Mouse (Mus musculus) hematopoietic stem cell, adult 5-6 weeks (primary cell): Measurements from ENCODE around the gene Trim26. TPM values are rescaled to one million over a fixed set of nuclear protein-coding genes. Genes with fewer than 3 reads are reported as not detected.

Experiments
- ATAC-seq, 2 experiments: fragments of 125-278 bp in 1 of 2; replicated peaks in 1 of 2; 2 replicates each; pipeline ENCODE4 v1.8.0; 2016 to 2017; ENCODE audit warnings: inconsistent platforms in 2 of 2, mild to moderate bottlenecking in 2 of 2, moderate number of reproducible peaks in 2 of 2, low read depth in 1 of 2, moderate TSS enrichment in 1 of 2; ENCODE audit not compliant: low FRiP score in 2 of 2, poor library complexity in 2 of 2, severe bottlenecking in 2 of 2, insufficient read depth in 1 of 2, low TSS enrichment in 1 of 2
- total RNA-seq: library from RNA; stranded (forward); fragments of 172-1452, 232-1000 nt; gene quantifications from 2 replicates; pipeline ENCODE4 v1.2.3, GENCODE M21; 2017

The Trim26 gene
- total RNA-seq, 1 experiment from 2014 or later = 22.2 TPM

DNA sequence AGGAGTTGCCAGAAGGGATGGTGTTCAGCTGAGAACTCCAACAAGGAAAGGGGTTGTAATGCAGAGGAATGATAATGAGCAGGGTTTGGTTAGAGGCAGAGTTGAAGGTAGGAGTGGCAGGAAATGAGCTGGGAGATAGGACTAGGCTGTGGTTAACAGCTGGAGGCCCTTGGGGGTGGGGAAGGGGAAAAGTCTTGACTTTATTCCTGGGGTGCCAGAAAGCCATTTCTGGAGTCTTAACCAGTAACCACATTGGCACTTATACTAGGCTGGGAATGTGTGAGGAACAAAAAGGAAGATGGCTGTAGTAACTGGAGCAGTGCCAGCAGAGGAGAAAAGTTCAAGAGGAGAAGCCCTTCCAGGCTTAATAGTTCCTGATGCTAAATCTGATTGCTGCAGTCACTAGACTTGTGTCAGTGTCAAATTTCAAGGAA is 7.4 kb downstream of the Trim26 start:
- peak in 1 of 2 experiments; percentile 52; a peak in 2 of 4 replicates for ATAC-seq

DNA sequence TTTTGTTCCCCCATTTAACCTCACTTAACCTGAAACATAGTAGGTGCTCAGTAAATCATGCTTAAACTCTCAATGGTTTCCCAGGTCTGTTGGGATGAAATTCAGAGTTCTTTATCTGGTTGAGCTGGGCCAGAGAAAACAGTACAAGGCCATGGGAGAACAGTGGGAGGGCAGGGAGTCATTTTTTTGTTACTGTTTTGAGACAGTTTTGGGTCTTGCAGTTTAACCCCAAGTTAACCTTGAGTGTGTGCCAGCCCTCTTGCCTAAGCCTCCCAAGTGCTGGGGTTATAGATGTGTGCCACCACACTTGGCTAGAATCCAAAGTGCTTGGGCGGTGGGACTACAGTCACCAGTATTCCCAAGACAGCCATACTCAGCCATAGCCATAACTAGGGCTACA is 7.8 kb downstream of the Trim26 start:
- ATAC-seq = no peak

DNA sequence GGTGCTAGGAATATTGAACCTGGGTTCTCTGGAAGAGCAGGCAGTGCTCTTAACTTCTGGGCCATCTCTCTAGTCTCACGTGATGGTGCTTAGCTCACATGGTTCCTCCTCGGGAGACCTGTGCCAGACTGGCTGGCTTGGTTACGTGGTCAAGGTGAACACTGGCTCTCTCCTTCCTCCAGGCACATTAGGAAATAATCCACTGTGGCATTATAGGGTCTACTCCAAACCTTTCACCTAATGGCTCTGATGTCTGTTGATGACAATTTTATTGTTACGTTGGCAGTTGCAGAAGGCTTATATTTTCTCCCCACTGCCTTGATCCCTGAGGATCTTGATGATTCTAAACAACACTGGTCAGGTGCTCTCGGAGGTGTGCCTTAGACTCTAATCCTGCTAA is 12.0 kb downstream of the Trim26 start:
- ATAC-seq = no peak

DNA sequence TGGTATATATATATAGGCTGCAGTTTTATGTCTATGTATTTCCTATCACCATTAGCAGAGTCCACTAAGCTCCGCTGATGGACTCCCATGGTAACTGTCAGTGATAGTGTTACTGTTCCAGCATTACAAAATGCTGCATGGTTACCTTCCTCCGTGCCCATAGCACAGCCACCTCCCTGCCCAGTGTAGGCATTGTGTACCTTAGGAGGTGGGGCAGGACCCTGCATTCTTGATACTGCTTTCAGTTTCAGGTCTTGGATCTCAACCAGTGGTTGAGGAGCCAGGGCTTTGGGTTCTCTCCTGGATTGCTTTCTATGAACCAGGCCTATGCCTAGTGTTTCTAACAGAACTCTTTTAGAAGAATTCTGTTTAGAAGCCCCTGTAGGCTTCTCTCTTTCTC is 13.1 kb downstream of the Trim26 start:
- ATAC-seq = no peak

DNA sequence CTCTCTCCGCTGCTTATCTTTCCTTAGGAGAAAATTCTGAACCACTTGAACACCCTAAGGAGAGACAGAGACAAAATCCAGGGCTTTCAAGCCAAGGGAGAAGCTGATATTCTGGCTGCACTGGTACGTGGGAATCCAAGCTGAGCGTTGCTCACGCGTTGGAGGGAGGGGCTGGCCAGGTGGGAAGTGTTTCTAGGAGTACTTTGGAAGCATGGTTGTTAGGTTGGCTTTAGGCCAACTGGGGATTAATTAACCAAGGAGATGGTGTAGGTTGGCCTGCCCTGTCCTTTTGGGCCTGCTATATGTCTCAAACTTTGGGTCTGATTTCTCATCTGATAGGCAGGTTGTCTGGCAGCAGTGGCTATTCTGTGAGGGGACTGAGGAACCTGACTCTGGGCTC is 14.3 kb downstream of the Trim26 start:
- no peak for ATAC-seq

DNA sequence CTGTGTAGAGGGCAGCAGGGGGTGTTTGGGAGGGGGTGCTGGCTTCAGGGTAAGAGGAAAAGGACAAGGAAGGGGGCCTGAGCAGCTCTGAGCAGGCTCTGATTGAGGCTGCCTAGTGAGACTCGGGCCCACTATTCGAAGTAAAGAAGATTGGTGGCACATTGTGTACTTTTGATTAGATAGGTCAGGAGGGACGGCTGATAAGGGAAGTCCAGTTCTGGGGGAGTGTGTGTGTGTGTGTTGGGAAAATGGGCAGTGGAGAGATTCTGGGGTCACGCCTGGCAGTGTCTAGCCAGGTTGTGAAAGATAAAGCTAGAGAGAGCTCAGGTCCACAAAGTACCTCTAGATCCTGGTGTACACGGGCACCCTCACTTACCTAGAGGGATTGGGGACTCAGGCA is 14.7 kb downstream of the Trim26 start:
- no peak for ATAC-seq

DNA sequence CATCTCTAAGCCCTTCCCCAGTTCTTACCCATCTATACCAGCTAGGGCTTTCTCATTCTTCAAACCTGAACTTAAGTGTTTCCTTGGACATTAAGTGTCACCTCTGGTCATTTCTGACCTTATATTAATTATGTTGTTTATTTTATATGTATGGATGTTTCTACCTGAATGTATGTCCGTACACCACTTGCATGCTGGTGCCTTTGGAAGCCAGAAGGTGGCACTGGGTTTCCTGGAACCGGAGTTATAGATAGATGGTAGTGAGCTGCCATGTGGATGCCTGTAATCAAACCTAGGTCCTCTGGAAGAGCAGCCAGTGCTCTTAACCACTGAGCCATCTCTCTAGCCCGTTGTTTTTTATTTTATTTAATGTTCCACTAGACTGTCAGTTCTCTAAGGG is 18.6 kb downstream of the Trim26 start:
- no peak for ATAC-seq

DNA sequence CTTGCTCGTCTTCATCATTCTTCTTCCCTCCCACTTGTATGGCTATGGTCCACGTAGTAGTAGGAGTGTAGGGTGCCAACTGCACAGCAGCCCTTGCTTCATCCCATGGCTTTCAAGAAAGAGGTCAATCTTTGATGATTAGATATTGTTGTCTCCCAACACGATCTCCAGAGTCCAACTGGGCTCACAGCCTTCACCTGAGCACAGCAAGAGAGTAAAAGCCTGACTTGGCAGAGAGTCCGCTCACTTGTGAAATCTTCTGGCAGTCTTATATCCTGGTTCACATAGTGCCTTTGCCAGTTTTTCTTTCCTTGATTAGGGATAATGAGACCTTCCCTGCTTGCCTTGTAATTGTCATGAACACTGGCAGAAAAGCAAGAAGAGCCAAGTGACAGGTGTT is 19.3 kb downstream of the Trim26 start:
- no peak for ATAC-seq

DNA sequence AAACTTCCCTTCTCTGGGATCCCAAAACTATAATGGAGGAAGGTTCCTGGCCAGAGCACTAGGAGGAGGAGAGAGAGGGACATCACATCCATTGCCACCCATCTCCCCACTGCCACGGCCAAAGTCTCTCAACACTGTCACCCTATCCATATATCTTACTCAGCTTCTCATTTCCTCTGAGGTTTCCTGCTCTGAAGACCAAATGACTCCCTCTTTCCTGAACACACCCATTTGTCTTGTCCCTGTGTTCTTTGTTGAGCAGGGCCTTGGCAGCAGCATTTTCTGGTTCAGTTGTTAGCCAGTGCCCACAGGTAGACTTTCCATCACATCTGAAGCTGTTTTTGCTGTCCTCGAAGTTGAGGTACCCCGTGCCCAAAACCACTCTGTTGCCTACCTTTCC is 21.2 kb downstream of the Trim26 start:
- ATAC-seq = no peak

DNA sequence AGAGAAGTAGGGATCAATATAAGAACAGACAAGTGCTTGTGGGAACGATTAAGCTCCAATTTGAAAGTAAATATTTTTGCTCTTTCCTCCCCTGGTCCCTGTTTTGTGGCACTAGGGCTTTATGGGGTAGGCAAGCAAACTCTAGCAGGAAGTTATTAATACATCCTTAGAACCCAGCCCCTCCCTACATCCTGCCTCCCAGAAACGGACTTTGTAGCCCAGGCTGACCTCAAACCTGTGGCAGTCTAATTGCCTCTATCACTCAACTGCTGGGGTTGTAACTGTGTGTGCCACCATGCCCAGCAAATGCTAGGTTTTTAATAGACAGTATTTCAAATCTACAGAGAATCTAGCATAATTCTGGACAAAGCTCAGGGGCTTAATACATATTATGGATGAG is 24.7 kb downstream of the Trim26 start:
- ATAC-seq = no peak

DNA sequence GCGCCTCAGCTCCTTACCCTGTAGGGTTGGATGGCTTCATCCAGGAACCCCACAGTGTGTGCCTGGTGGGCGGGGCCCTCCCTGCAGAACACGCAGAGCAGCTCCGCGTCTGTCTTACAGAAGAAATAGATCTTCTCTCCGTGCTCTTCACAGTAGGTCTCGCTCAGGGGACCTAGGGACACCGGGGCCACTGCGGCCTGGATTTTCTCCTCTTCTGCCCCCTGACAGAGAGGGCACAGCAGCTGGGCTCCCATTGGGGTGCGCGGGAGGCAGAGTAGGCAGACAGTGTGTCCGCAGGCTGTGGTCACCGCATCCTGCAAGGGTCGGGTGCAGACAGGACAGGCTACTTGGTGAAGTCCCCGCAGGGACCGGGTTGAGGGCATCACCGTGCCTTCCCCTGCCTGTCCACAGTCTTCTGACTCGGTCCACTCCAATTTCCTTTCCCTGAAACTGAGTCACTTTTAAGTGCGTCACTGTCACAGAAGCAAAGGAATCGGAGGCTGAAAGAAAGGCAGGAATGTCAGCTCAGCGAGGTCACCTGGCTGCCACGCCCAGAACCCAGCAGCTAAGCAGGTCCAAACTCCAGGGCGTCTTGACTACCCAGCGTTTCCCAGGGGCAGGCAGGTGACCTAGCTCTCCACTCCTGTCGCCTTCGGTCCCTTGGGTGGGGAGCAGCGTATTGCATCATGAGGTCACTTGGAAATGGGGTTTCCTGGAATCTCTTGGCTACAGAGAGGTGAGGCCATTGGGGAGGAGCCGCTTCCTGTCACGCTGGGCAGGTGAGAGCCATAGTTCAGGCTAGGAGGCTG is 30.0 kb downstream of the Trim26 start, which contains the start of gene Trim15:
Gene Trim15, minus strand, starts transcription at position 492 of the 809 bp plus-strand sequence.
- ATAC-seq = no peak; a peak in 1 of 4 replicates

DNA sequence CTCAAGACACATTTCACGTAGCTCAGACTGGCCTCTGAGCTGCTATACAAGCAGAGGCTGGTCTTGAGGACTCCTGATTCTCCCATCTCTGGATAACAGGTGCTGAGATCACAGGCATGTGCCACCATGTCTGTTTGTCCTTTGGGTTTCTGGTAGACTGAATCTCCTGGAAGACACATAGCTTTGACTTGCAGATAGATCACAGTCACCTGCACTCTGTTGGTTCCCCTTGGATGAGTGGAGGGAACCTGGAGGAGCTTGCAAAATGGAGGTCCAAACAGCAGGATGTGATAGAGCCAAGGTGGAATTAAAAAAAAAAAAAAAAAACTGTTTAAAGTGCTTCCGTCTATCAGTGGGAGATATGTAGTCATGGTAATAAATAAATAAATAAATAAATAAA is 31.9 kb downstream of the Trim26 start:
- no peak for ATAC-seq

DNA sequence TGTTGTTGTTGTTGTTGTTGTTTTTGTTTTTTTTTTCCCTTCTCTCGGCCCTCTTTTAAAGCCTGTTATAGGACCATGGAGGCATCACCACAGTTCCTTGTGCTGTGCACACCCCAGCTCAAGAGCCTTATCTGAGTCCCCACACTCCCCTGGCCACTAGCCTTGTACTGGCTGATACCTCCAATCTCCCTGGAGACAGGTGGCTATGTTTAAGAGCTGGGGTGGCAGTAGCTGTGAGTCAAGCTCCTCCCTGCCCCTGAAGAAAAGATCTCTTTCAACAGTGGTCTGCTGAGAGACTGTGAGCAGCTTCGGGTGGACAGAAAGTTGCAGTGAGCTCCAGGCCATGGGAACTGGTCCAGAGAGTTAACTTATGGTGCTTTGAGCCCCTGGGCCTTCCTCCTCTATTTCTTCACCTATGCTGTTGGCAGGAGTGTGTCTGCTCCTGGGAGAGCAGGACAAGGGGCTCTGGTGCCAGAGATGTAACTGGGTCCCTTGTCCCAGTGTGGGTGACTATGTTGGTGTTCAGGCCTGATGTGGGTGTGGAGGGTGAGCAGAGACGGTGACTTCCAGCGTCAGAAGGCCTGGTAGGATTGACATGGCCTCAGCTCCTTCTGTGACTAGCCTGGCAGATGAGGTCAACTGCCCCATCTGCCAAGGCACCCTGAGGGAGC is 32.5 kb downstream of the Trim26 start, which contains the start of gene Trim10:
Gene Trim10, plus strand, starts transcription at position 291 of the 671 bp plus-strand sequence.
- peak; percentile 48 to 70; a peak in 2 of 4 replicates for ATAC-seq

DNA sequence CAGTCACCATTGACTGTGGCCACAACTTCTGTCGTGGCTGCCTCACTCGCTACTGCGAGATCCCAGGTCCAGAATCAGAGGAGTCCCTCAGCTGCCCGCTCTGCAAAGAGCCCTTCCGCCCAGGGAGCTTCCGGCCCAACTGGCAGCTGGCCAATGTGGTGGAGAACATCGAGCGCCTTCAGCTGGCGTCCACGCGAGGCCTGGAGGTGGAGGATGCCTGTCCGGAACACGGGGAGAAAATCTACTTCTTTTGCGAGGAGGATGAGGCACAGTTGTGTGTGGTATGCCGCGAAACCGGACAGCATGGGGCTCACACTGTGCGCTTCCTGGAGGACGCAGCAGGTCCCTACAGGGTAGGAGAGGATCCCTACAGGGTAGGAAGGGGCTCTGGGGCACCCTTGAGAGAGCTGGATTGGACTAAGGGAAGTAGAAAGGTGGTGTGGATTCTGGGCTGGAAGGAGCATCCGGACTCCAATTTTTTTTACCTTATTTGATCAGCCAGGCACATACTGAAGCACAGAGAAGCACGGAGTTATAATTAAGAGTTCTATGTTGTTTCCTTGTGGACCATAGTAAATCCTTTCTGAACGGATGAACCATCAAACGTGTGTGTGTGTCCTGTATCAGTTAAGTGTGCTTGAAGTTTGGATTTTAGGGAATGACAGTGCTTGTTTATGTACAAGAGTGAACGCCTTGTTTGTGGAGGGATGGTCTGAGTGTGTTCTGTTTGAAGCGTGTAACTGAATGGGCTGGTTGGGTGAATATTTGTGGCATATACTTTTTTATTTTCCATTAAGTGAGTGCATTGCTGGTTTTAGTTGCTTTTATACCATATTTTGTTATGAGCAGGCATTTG is 33.2 kb downstream of the Trim26 start:
- ATAC-seq = no peak

DNA sequence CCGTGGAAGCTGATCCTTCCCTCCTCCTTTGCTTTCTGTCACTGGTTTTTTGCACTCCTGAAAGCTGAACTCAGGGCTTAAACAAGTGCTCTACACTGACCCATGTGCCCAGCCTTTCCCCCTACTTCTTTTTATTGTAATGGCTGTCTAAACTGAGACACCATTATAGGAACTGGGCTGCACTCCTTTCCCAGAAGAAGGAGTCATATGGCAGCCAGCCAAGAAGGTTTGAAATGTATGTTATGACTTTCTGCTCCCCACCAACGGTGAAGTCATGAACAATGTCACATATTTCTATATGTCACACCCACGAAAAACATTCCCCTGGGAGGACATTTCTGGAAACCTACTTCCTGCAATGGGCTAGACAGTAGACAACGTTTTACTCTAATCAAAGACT is 37.7 kb downstream of the Trim26 start:
- ATAC-seq = no peak

DNA sequence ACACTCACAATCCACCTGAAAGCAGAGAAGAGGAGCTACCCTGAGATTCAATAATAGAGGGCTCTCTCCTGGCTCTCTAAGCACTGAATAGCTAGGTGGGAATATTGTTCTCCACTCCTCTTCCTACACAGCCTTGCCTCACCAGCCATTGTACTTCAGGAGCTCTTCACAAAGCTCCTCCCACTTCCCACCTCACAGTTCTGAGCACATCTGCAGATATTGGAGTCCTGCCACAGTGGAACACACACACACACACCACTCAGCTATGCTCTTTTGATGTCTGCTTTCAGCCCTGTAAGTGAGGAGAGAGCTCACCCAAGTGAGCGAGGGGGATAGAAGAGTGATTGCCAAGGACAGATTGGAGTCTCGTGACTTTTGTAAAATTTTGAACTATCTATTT is 46.4 kb downstream of the Trim26 start:
- ATAC-seq = no peak

DNA sequence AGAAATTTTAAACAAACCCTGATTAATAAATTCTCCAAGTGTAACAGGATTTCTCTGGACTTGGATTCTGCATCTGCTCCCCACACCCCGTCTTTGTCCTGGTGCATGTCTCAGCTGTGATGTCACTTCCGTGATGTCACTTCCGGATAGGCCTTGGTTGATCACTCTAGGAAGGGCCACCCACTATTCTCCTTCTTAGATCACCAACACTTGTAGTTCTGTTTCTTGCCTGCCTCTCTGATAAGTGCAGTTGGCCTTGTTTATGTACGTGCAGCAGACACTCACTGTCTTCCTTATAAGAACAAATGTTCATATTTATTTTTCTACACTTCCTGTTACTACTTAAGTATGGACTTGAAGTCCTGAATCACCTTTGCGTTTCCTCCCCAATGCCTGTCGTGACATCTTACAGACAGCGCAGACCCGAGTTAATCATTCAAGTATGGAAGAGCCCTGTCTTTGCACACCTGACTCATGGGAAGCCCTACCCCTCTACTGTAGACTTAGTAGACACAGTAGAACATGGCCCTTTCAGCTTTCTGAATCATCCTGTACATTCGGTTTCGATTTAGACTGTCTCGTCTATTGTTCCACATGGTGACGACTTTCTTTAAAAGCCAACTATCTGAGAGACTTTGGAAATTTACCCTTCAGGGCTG is 48.3 kb downstream of the Trim26 start:
- no peak for ATAC-seq
